In genomic region chr1:165848881-165849280, GRCm38 (mm10) we compare ENCODE assay signal across 14 mouse cellular contexts.
DNase-seq lines count a peak whose midpoint lies in the region; ATAC-seq and TF ChIP-seq lines count a peak whose summit lies in the region.
"Had no signal": no experiment of that assay in that cellular context is flagged by ENCODE, and none has a peak within 500 bp of the region (broad histone marks: within the 10 kb centered on the region; RNA-seq: fewer than 3 reads in every experiment).

No protein-coding gene starts in this region.

- H3K9me3 ChIP-seq in liver, postnatal 0 days (ENCODE audit: low read length), result no peaks in the 10 kb centered on the region
- H3K9me3 ChIP-seq: forebrain, embryonic 13.5 days; heart, embryonic 15.5 days; neural tube, embryonic 15.5 days had no signal

- no peak for DNase-seq in liver, adult 2 months (ENCODE audit: extremely low read depth, low read depth, low spot score)
- no peak for DNase-seq in liver, postnatal 0 days
- peak; percentile 68 for DNase-seq in T-cell, adult 2 months (ENCODE audit: low spot score)
- DNase-seq in lung, postnatal 10 days, result peak; percentile 59
- peak; percentile 73 for DNase-seq in thymus, postnatal 14 days
- DNase-seq in c-Kit-positive CD71-positive TER-119-positive erythroid progenitor cells, embryonic 14.5 days (ENCODE audit: low spot score), result no peak
- DNase-seq in kidney, adult 9 months, result no peak
- DNase-seq: adrenal gland, postnatal 36 days; kidney, adult 18-20 months; lung, embryonic 14.5 days had no signal

- H3K4me3 ChIP-seq in liver, adult 2 months (ENCODE audit: insufficient read depth, low read depth, low read length), result no peak overlapping the region
- H3K4me3 ChIP-seq in liver, postnatal 0 days (ENCODE audit: low read depth, low read length), result no peak overlapping the region
- H3K4me3 ChIP-seq: forebrain, embryonic 13.5 days; heart, embryonic 15.5 days; neural tube, embryonic 15.5 days had no signal

- no peaks in the 10 kb centered on the region for H3K36me3 ChIP-seq in liver, adult 2 months (ENCODE audit: control insufficient read depth, insufficient read depth, low read length)
- no peaks in the 10 kb centered on the region for H3K36me3 ChIP-seq in liver, postnatal 0 days (replicated peaks; ENCODE audit: insufficient read depth, low read length)
- H3K36me3 ChIP-seq: heart, embryonic 15.5 days; neural tube, embryonic 15.5 days had no signal

- peaks cover 9% of the 10 kb centered on the region for H3K4me1 ChIP-seq in liver, adult 2 months (ENCODE audit: control insufficient read depth, insufficient read depth, low read length)
- H3K4me1 ChIP-seq in liver, postnatal 0 days (ENCODE audit: insufficient read depth), result peaks cover 39% of the 10 kb centered on the region

- TF ChIP-seq EP300 in liver, postnatal 0 days (IDR thresholded peaks at IDR 0.05; ENCODE audit: low read depth), result no peak

- no peak overlapping the region for H3K4me2 ChIP-seq in liver, postnatal 0 days (ENCODE audit: low read depth, low read length)
- H3K4me2 ChIP-seq: forebrain, embryonic 13.5 days; heart, embryonic 15.5 days; lung, embryonic 14.5 days; neural tube, embryonic 15.5 days had no signal

- no peak for ATAC-seq in liver, postnatal 0 days
- no peak for ATAC-seq in cerebellum, adult (ENCODE audit: insufficient number of reproducible peaks, low FRiP score, low TSS enrichment)
- ATAC-seq: forebrain, embryonic 13.5 days had no signal

- TF ChIP-seq POLR2A in liver, adult 2 months (IDR thresholded peaks at IDR 0.05; ENCODE audit: extremely low read depth, insufficient read depth, low read length), result no peak

- H3K27me3 ChIP-seq in liver, adult 2 months (ENCODE audit: control insufficient read depth, insufficient read depth, low read length), result peaks cover 6% of the 10 kb centered on the region; the same call in 1 of the 2 replicates
- H3K27me3 ChIP-seq in liver, postnatal 0 days (ENCODE audit: insufficient read depth, low read length), result peaks cover 17% of the 10 kb centered on the region

- 0 out of 2 replicates have a peak overlapping the region, but pooled peaks have one; percentile 7 for H3K27ac ChIP-seq in liver, adult 2 months (replicated peaks; ENCODE audit: insufficient read depth, low read depth, low read length)
- no peak overlapping the region for H3K27ac ChIP-seq in liver, postnatal 0 days (ENCODE audit: low read depth)
- H3K27ac ChIP-seq: forebrain, embryonic 13.5 days; heart, embryonic 15.5 days; neural tube, embryonic 15.5 days had no signal

- WGBS in liver, adult 2 months, result 51% methylated on average over 4 of the region's 4 CpGs
- 24% methylated on average over 4 of the region's 4 CpGs for WGBS in liver, postnatal 0 days (ENCODE audit: insufficient replicate concordance)

- H3K79me2 ChIP-seq in liver, adult 2 months (ENCODE audit: control insufficient read depth, insufficient read depth, low read length), result no peaks in the 10 kb centered on the region

- TF ChIP-seq CTCF in liver, adult 2 months (IDR thresholded peaks at IDR 0.05; ENCODE audit: low read depth, low read length), result no peak
- no peak for TF ChIP-seq CTCF in liver, postnatal 0 days (IDR thresholded peaks at IDR 0.05; ENCODE audit: low read depth)

- no peak overlapping the region for H3K9ac ChIP-seq in liver, adult 2 months (ENCODE audit: low read depth, low read length)
- no peak overlapping the region for H3K9ac ChIP-seq in liver, postnatal 0 days (replicated peaks)
- H3K9ac ChIP-seq: forebrain, embryonic 13.5 days; heart, embryonic 15.5 days; lung, embryonic 14.5 days; neural tube, embryonic 15.5 days had no signal

Comparison
In these comparisons a context has a peak if more than half of its experiments do, and no peak if none do; other contexts are left out.
1. DNase-seq: peak in T-cell, adult 2 months (single experiment), lung, postnatal 10 days (single experiment) and thymus, postnatal 14 days (single experiment); none in liver, adult 2 months (single experiment), liver, postnatal 0 days (single experiment), c-Kit-positive CD71-positive TER-119-positive erythroid progenitor cells, embryonic 14.5 days (single experiment) and kidney, adult 9 months (single experiment).